Comparison of ENCODE assay signal across 12 mouse cellular contexts in genomic region chr13:31630051-31630450, GRCm38 (mm10). TPM values are rescaled to one million over a fixed set of nuclear protein-coding genes. Genes with fewer than 3 reads are reported as not detected.
A peak's percentile ranks its signal among the peaks of the same experiment; 100 is the strongest.
DNase-seq lines count a peak whose midpoint lies in the region; ATAC-seq and TF ChIP-seq lines count a peak whose summit lies in the region.
"Had no signal": no experiment of that assay in that cellular context is flagged by ENCODE, and none has a peak within 500 bp of the region (broad histone marks: within the 10 kb centered on the region; RNA-seq: fewer than 3 reads in every experiment).

No protein-coding gene starts in this region.

- peak overlapping the region; percentile 78 for H3K4me2 ChIP-seq in heart, embryonic 16.5 days (ENCODE audit: low read depth, low read length)
- peak overlapping the region; percentile 45 for H3K4me2 ChIP-seq in hindbrain, embryonic 14.5 days (replicated peaks)
- peak overlapping the region; percentile 43; the same call in 1 of the 2 replicates for H3K4me2 ChIP-seq in midbrain, embryonic 13.5 days (replicated peaks)

- H3K27ac ChIP-seq in heart, embryonic 16.5 days (ENCODE audit: low read length) = no peak overlapping the region
- no peak overlapping the region for H3K27ac ChIP-seq in heart, adult 2 months
- H3K27ac ChIP-seq in hindbrain, embryonic 14.5 days = no peak overlapping the region
- no peak overlapping the region for H3K27ac ChIP-seq in midbrain, embryonic 13.5 days
- H3K27ac ChIP-seq: liver, embryonic 14.5 days had no signal

- H3K9ac ChIP-seq in heart, embryonic 16.5 days (ENCODE audit: low read length) = no peak overlapping the region
- no peak overlapping the region for H3K9ac ChIP-seq in heart, adult 2 months (ENCODE audit: low read depth, low read length)
- H3K9ac ChIP-seq in hindbrain, embryonic 14.5 days = peak overlapping the region; percentile 29; the same call in 1 of the 2 replicates
- H3K9ac ChIP-seq in midbrain, embryonic 13.5 days (replicated peaks) = 0 out of 2 replicates have a peak overlapping the region, but pooled peaks have one; percentile 17
- H3K9ac ChIP-seq: liver, embryonic 14.5 days had no signal

- 18% methylated on average over 12 of the region's 12 CpGs for WGBS in heart, embryonic 16.5 days
- WGBS in heart, adult 2 months = 26% methylated on average over 12 of the region's 12 CpGs
- WGBS in hindbrain, embryonic 14.5 days = 3% methylated on average over 12 of the region's 12 CpGs
- WGBS in midbrain, embryonic 13.5 days = 3% methylated on average over 12 of the region's 12 CpGs

- intact Hi-C loops in heart, adult 2 months (cut with DNase I) = loop anchor here (5.0 to 10.0 kb wide), 2 partner anchors 548 to 1065 kb away; no protein-coding TSS in a partner anchor

- H3K79me2 ChIP-seq in heart, adult 2 months (replicated peaks; ENCODE audit: control insufficient read depth, insufficient read depth, low read length) = no peaks in the 10 kb centered on the region

- no peak for TF ChIP-seq POLR2A in heart, adult 2 months (IDR thresholded peaks at IDR 0.05; ENCODE audit: insufficient read depth, low read depth, low read length)

- no peak for TF ChIP-seq CTCF in heart, adult 2 months (IDR thresholded peaks at IDR 0.05)

- no peak for ATAC-seq in heart, embryonic 16.5 days (replicated peaks; ENCODE audit: extremely low read depth, insufficient read depth, low FRiP score)
- ATAC-seq in hindbrain, embryonic 14.5 days (ENCODE audit: low FRiP score) = no peak
- no peak for ATAC-seq in midbrain, embryonic 13.5 days

- H3K4me1 ChIP-seq in heart, embryonic 16.5 days (ENCODE audit: control insufficient read depth, insufficient read depth, low read length) = peaks cover 15% of the 10 kb centered on the region
- no peaks in the 10 kb centered on the region for H3K4me1 ChIP-seq in heart, adult 2 months (ENCODE audit: control insufficient read depth, insufficient read depth, low read length)
- peaks cover 19% of the 10 kb centered on the region for H3K4me1 ChIP-seq in hindbrain, embryonic 14.5 days (replicated peaks; ENCODE audit: control insufficient read depth, insufficient read depth, low read length)
- peaks cover 32% of the 10 kb centered on the region for H3K4me1 ChIP-seq in midbrain, embryonic 13.5 days (replicated peaks)

- TF ChIP-seq EP300 in heart, adult 2 months (IDR thresholded peaks at IDR 0.05; ENCODE audit: insufficient read depth, low read depth, low read length) = no peak

- peak overlapping the region; percentile 58 for H3K4me3 ChIP-seq in heart, embryonic 16.5 days (ENCODE audit: low read length)
- H3K4me3 ChIP-seq in heart, adult 2 months = no peak overlapping the region
- peak overlapping the region; percentile 41; the same call in 1 of the 2 replicates for H3K4me3 ChIP-seq in hindbrain, embryonic 14.5 days (replicated peaks; ENCODE audit: low read length)
- H3K4me3 ChIP-seq in midbrain, embryonic 13.5 days (replicated peaks) = peak overlapping the region; percentile 35

- H3K27me3 ChIP-seq in heart, embryonic 16.5 days (ENCODE audit: control insufficient read depth, insufficient read depth, low read length) = peaks cover 78% of the 10 kb centered on the region
- peaks cover 24% of the 10 kb centered on the region for H3K27me3 ChIP-seq in heart, adult 2 months (ENCODE audit: control insufficient read depth, insufficient read depth, low read length)
- peaks cover 90% of the 10 kb centered on the region for H3K27me3 ChIP-seq in hindbrain, embryonic 14.5 days (ENCODE audit: control insufficient read depth, insufficient read depth, low read length)
- peaks cover 90% of the 10 kb centered on the region for H3K27me3 ChIP-seq in midbrain, embryonic 13.5 days
- H3K27me3 ChIP-seq: CH12.LX had no signal

- no peaks in the 10 kb centered on the region for H3K9me3 ChIP-seq in heart, embryonic 16.5 days (replicated peaks; ENCODE audit: control insufficient read depth, low read length)
- no peaks in the 10 kb centered on the region for H3K9me3 ChIP-seq in hindbrain, embryonic 14.5 days (ENCODE audit: control insufficient read depth, low read length)
- H3K9me3 ChIP-seq in midbrain, embryonic 13.5 days = no peaks in the 10 kb centered on the region

- DNase-seq in heart, adult 2 months = no peak
- peak; percentile 27 for DNase-seq in embryo, embryonic 11 days
- no peak for DNase-seq in hindbrain, embryonic 14.5 days (ENCODE audit: low spot score)
- no peak for DNase-seq in adrenal gland, postnatal 10 days
- DNase-seq in thymus, postnatal 25 days = no peak
- no peak for DNase-seq in thymus, postnatal 10 days (ENCODE audit: low spot score in 2 of 2)
- DNase-seq: gastrocnemius, postnatal 36 days; right cerebral cortex, postnatal 25 days had no signal

- H3K36me3 ChIP-seq in heart, embryonic 16.5 days (ENCODE audit: control insufficient read depth, insufficient read depth) = no peaks in the 10 kb centered on the region
- no peaks in the 10 kb centered on the region for H3K36me3 ChIP-seq in heart, adult 2 months (ENCODE audit: control insufficient read depth, insufficient read depth, low read length)
- no peaks in the 10 kb centered on the region for H3K36me3 ChIP-seq in hindbrain, embryonic 14.5 days (replicated peaks; ENCODE audit: control insufficient read depth, insufficient read depth)
- no peaks in the 10 kb centered on the region for H3K36me3 ChIP-seq in midbrain, embryonic 13.5 days

RNA-seq across cellular contexts. Expression of gene Foxf2, which starts 4.4 kb away (rescaled TPM):
- polyA plus RNA-seq in heart, embryonic 16.5 days (2015; fragmentation: Nextera tagmentation; extraction: Ambion mirVana) = 0.22 and 1.6 TPM in 2 replicates
- total RNA-seq in heart, adult 2 months (2021) = under 1 TPM in 1 of 2 experiments, not detected in 1; 0.10 TPM
- 0.09 and 0.27 TPM in 2 replicates for polyA plus RNA-seq in heart, adult 2 months (2012; rRNA removed)
- 5.3 and 6.2 TPM in 2 replicates for polyA plus RNA-seq in hindbrain, embryonic 14.5 days (2014; fragmentation: Nextera tagmentation; extraction: Ambion mirVana)
- 4.3 and 5.0 TPM in 2 replicates for polyA plus RNA-seq in midbrain, embryonic 13.5 days (2015; fragmentation: Nextera tagmentation; extraction: Ambion mirVana)
- total RNA-seq in adrenal gland, postnatal 10 days (2021) = not detected
- total RNA-seq: CH12.LX; gastrocnemius, postnatal 36 days had no signal

Comparison
In these comparisons a context has a peak if more than half of its experiments do, and no peak if none do; other contexts are left out.
1. H3K9ac ChIP-seq: peak in hindbrain, embryonic 14.5 days (single experiment) and midbrain, embryonic 13.5 days (single experiment); none in heart, embryonic 16.5 days (single experiment) and heart, adult 2 months (single experiment).
2. Peak in every context shown above with its lines, with median percentiles within 50 percentile points of each other: H3K4me2 ChIP-seq.